Mouse (Mus musculus) lung, adult 2 months (tissue): Measurements from ENCODE around the gene Gpx1.

ENCODE experiments used
- CTCF ChIP-seq: fragments of 200-500 bp; IDR thresholded peaks from 2 replicates; pipeline ENCODE4 v1.5.1; 2011; ENCODE audit warnings: mild to moderate bottlenecking, low read length, control low read depth; ENCODE audit not compliant: insufficient read depth
- POLR2A ChIP-seq: fragments of 200-500 bp; IDR thresholded peaks from 2 replicates; pipeline ENCODE4 v1.6.1; 2011; ENCODE audit warnings: low read depth, mild to moderate bottlenecking, control low read depth, low read length, borderline replicate concordance; ENCODE audit errors: extremely low read depth

DNA sequence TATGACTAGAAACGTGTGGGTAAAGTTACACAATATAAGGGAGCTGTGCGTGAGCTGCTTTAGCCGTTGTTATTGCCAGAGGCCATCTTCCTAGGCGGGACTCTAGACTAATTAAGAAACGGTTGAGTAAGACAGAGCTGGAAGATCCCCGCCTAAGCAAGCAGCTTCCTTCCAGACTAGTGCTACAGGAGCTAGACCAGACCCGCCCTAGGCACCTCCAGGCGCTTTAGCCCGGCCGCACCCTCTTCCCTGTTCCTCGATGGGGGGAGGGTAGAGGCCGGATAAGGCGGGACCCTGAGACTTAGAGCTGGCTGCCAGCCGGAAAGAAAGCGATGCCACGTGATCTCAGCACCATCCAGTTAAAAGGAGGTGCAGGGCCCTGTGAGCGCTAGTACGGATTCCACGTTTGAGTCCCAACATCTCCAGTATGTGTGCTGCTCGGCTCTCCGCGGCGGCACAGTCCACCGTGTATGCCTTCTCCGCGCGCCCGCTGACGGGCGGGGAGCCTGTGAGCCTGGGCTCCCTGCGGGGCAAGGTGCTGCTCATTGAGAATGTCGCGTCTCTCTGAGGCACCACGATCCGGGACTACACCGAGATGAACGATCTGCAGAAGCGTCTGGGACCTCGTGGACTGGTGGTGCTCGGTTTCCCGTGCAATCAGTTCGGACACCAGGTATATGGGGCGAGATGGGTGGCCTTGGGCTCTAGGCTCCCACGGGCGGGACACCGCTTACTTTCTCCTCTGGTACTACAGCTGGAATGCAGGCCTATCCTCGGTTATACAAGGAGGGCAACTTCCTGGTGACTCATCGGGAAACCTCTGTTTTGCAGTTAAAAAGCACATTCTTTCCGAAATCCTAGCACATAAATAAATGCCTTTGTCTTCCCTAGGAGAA is at the start of gene Gpx1:
- TF ChIP-seq POLR2A (peak; percentile 100), CTCF (no peak)
